9 mouse cellular contexts compared by ENCODE assay signal in genomic region chr15:79436481-79436921, GRCm38 (mm10). TPM values are rescaled to one million over a fixed set of nuclear protein-coding genes. Genes with fewer than 3 reads are reported as not detected.
A peak's percentile ranks its signal among the peaks of the same experiment; 100 is the strongest.
DNase-seq lines count a peak whose midpoint lies in the region; ATAC-seq lines count a peak whose summit lies in the region.
"Had no signal": no experiment of that assay in that cellular context is flagged by ENCODE, and none has a peak within 500 bp of the region (broad histone marks: within the 10 kb centered on the region; RNA-seq: fewer than 3 reads in every experiment).

No protein-coding gene starts in this region.

- no peak overlapping the region for H3K27ac ChIP-seq in midbrain, embryonic 12.5 days (replicated peaks)
- no peak overlapping the region for H3K27ac ChIP-seq in midbrain, embryonic 11.5 days (ENCODE audit: low read depth, low read length)
- H3K27ac ChIP-seq in hindbrain, embryonic 14.5 days, result no peak overlapping the region
- 0 out of 2 replicates have a peak overlapping the region, but pooled peaks have one; percentile 23 for H3K27ac ChIP-seq in neural tube, embryonic 13.5 days (replicated peaks)
- H3K27ac ChIP-seq: stomach, embryonic 15.5 days had no signal

- no peaks in the 10 kb centered on the region for H3K9me3 ChIP-seq in midbrain, embryonic 12.5 days
- H3K9me3 ChIP-seq in midbrain, embryonic 11.5 days (ENCODE audit: control insufficient read depth, low read length), result no peaks in the 10 kb centered on the region
- H3K9me3 ChIP-seq in hindbrain, embryonic 14.5 days (ENCODE audit: control insufficient read depth, low read length), result no peaks in the 10 kb centered on the region
- no peaks in the 10 kb centered on the region for H3K9me3 ChIP-seq in neural tube, embryonic 13.5 days
- H3K9me3 ChIP-seq: stomach, embryonic 15.5 days had no signal

- H3K9ac ChIP-seq in midbrain, embryonic 12.5 days (replicated peaks), result 0 out of 2 replicates have a peak overlapping the region, but pooled peaks have one; percentile 8
- H3K9ac ChIP-seq in midbrain, embryonic 11.5 days (ENCODE audit: low read length), result no peak overlapping the region
- H3K9ac ChIP-seq in hindbrain, embryonic 14.5 days, result 0 out of 2 replicates have a peak overlapping the region, but pooled peaks have one; percentile 33
- peak overlapping the region; percentile 12; the same call in 1 of the 2 replicates for H3K9ac ChIP-seq in neural tube, embryonic 13.5 days
- H3K9ac ChIP-seq: stomach, embryonic 15.5 days had no signal

- no peak for DNase-seq in midbrain, embryonic 11.5 days (ENCODE audit: low spot score, missing footprints)
- peak; percentile 81 to 84 for DNase-seq in cerebellum, postnatal 25 days
- DNase-seq in hindbrain, embryonic 14.5 days (ENCODE audit: low spot score), result no peak
- DNase-seq in right cerebral cortex, postnatal 14 days, result no peak
- no peak for DNase-seq in spleen, postnatal 36 days (ENCODE audit: low spot score in 2 of 2)

- 69% methylated on average over 7 of the region's 7 CpGs for WGBS in midbrain, embryonic 12.5 days
- 63% methylated on average over 7 of the region's 7 CpGs for WGBS in midbrain, embryonic 11.5 days
- WGBS in hindbrain, embryonic 14.5 days, result 48% methylated on average over 7 of the region's 7 CpGs
- 64% methylated on average over 7 of the region's 7 CpGs for WGBS in neural tube, embryonic 13.5 days

- no peak for ATAC-seq in midbrain, embryonic 12.5 days (ENCODE audit: low FRiP score, low read depth)
- ATAC-seq in midbrain, embryonic 11.5 days (ENCODE audit: low FRiP score), result no peak
- ATAC-seq in hindbrain, embryonic 14.5 days (ENCODE audit: low FRiP score), result no peak
- no peak for ATAC-seq in neural tube, embryonic 13.5 days (ENCODE audit: low read depth)
- ATAC-seq in erythroblast, adult 5-6 weeks (replicated peaks; ENCODE audit: low FRiP score, poor library complexity, severe bottlenecking), result no peak

- no peak overlapping the region for H3K4me3 ChIP-seq in midbrain, embryonic 12.5 days
- H3K4me3 ChIP-seq in midbrain, embryonic 11.5 days (ENCODE audit: low read depth, low read length), result no peak overlapping the region
- no peak overlapping the region for H3K4me3 ChIP-seq in hindbrain, embryonic 14.5 days (replicated peaks; ENCODE audit: low read length)
- H3K4me3 ChIP-seq in neural tube, embryonic 13.5 days, result no peak overlapping the region
- H3K4me3 ChIP-seq: stomach, embryonic 15.5 days had no signal

- H3K27me3 ChIP-seq in midbrain, embryonic 12.5 days, result no peaks in the 10 kb centered on the region
- no peaks in the 10 kb centered on the region for H3K27me3 ChIP-seq in midbrain, embryonic 11.5 days (ENCODE audit: control insufficient read depth, insufficient read depth, low read length)
- no peaks in the 10 kb centered on the region for H3K27me3 ChIP-seq in hindbrain, embryonic 14.5 days (ENCODE audit: control insufficient read depth, insufficient read depth, low read length)
- no peaks in the 10 kb centered on the region for H3K27me3 ChIP-seq in neural tube, embryonic 13.5 days
- H3K27me3 ChIP-seq: stomach, embryonic 15.5 days had no signal

- H3K4me2 ChIP-seq in midbrain, embryonic 12.5 days (replicated peaks), result no peak overlapping the region; the same call in 1 of the 2 replicates
- H3K4me2 ChIP-seq in midbrain, embryonic 11.5 days, result no peak overlapping the region
- H3K4me2 ChIP-seq in hindbrain, embryonic 14.5 days (replicated peaks), result no peak overlapping the region
- H3K4me2 ChIP-seq in neural tube, embryonic 13.5 days, result peak overlapping the region; percentile 21
- H3K4me2 ChIP-seq: stomach, embryonic 15.5 days had no signal

- peaks cover 76% of the 10 kb centered on the region for H3K36me3 ChIP-seq in midbrain, embryonic 12.5 days
- H3K36me3 ChIP-seq in midbrain, embryonic 11.5 days (ENCODE audit: control insufficient read depth, insufficient read depth, low read length), result peaks cover 37% of the 10 kb centered on the region
- H3K36me3 ChIP-seq in hindbrain, embryonic 14.5 days (replicated peaks; ENCODE audit: control insufficient read depth, insufficient read depth), result peaks cover 70% of the 10 kb centered on the region
- H3K36me3 ChIP-seq in neural tube, embryonic 13.5 days, result peaks cover 74% of the 10 kb centered on the region

- H3K4me1 ChIP-seq in midbrain, embryonic 12.5 days, result peaks cover 69% of the 10 kb centered on the region
- peaks cover 55% of the 10 kb centered on the region for H3K4me1 ChIP-seq in midbrain, embryonic 11.5 days (ENCODE audit: control insufficient read depth, insufficient read depth, low read length)
- H3K4me1 ChIP-seq in hindbrain, embryonic 14.5 days (replicated peaks; ENCODE audit: control insufficient read depth, insufficient read depth, low read length), result peaks cover 52% of the 10 kb centered on the region
- H3K4me1 ChIP-seq in neural tube, embryonic 13.5 days (replicated peaks), result peaks cover 65% of the 10 kb centered on the region

RNA-seq across cellular contexts. Expression of gene Csnk1e, which starts 18.9 kb away (rescaled TPM):
- polyA plus RNA-seq in midbrain, embryonic 12.5 days (2016; fragmentation: Nextera tagmentation; extraction: Ambion mirVana), result 267 and 291 TPM in 2 replicates
- 175 and 182 TPM in 2 replicates for polyA plus RNA-seq in midbrain, embryonic 11.5 days (2014; fragmentation: Nextera tagmentation; extraction: Ambion mirVana)
- polyA plus RNA-seq in hindbrain, embryonic 14.5 days (2014; fragmentation: Nextera tagmentation; extraction: Ambion mirVana), result 184 and 213 TPM in 2 replicates
- polyA plus RNA-seq in neural tube, embryonic 13.5 days (2015; fragmentation: Nextera tagmentation; extraction: Ambion mirVana), result 275 and 281 TPM in 2 replicates
- 13.2 and 14.6 TPM in 2 replicates for total RNA-seq in erythroblast, adult 5-6 weeks (2015; ENCODE audit: low replicate concordance)
- 3.9 and 16.3 TPM in 2 replicates for total RNA-seq in erythroblast, adult 5-6 weeks (2017; ENCODE audit: low replicate concordance)

RNA-seq across cellular contexts. Expression of gene Tmem184b, which starts 33.1 kb away (rescaled TPM):
- polyA plus RNA-seq in midbrain, embryonic 12.5 days (2016; fragmentation: Nextera tagmentation; extraction: Ambion mirVana), result 47.1 and 47.9 TPM in 2 replicates
- 25.5 and 33.8 TPM in 2 replicates for polyA plus RNA-seq in midbrain, embryonic 11.5 days (2014; fragmentation: Nextera tagmentation; extraction: Ambion mirVana)
- polyA plus RNA-seq in hindbrain, embryonic 14.5 days (2014; fragmentation: Nextera tagmentation; extraction: Ambion mirVana), result 39.9 and 40.0 TPM in 2 replicates
- 42.0 and 45.8 TPM in 2 replicates for polyA plus RNA-seq in neural tube, embryonic 13.5 days (2015; fragmentation: Nextera tagmentation; extraction: Ambion mirVana)
- 4.8 and 5.2 TPM in 2 replicates for total RNA-seq in erythroblast, adult 5-6 weeks (2015; ENCODE audit: low replicate concordance)
- 2.6 and 9.4 TPM in 2 replicates for total RNA-seq in erythroblast, adult 5-6 weeks (2017; ENCODE audit: low replicate concordance)

Comparison
In these comparisons a context has a peak if more than half of its experiments do, and no peak if none do; other contexts are left out.
1. DNase-seq: peak in cerebellum, postnatal 25 days (2 of 2); none in midbrain, embryonic 11.5 days (single experiment), hindbrain, embryonic 14.5 days (single experiment), right cerebral cortex, postnatal 14 days (single experiment) and spleen, postnatal 36 days (0 of 2).